Mouse (Mus musculus) spleen, adult 2 months (tissue): ENCODE results near the gene Cadm1. TPM values are rescaled to one million over a fixed set of nuclear protein-coding genes. Genes with fewer than 3 reads are reported as not detected.

Experiments
- DNase-seq, 2 experiments: peaks; one replicate each; pipeline versions ENCODE4 v3.0.0 to v3.0.0-alpha.2; 2012 to 2021; ENCODE audit warnings: low spot score in 2 of 2, low read depth in 1 of 2
- H3K27ac ChIP-seq: fragments of 200-500 bp; 2 replicates; pipeline ENCODE4 v1.5.1; 2012; ENCODE audit warnings: low read length, inconsistent platforms; ENCODE audit not compliant: insufficient read depth
- H3K27me3 ChIP-seq: fragments of 200-500 bp; 2 replicates; pipeline ENCODE4 v1.6.1; 2012; ENCODE audit warnings: mild to moderate bottlenecking, moderate library complexity, low read length, inconsistent platforms; ENCODE audit not compliant: control insufficient read depth, insufficient read depth
- H3K36me3 ChIP-seq: fragments of 200-500 bp; 2 replicates; pipeline ENCODE4 v1.6.1; 2012; ENCODE audit warnings: mild to moderate bottlenecking, low read length, inconsistent platforms; ENCODE audit not compliant: control insufficient read depth, insufficient read depth
- H3K4me1 ChIP-seq: fragments of 200-500 bp; 2 replicates; pipeline ENCODE4 v1.6.1; 2011; ENCODE audit warnings: inconsistent platforms; ENCODE audit not compliant: control insufficient read depth, insufficient read depth, insufficient read length
- H3K4me3 ChIP-seq: fragments of 200-500 bp; 2 replicates; pipeline ENCODE4 v1.5.1; 2011; ENCODE audit warnings: mild to moderate bottlenecking, inconsistent platforms; ENCODE audit not compliant: insufficient read depth, insufficient read length; ENCODE audit errors: extremely low read depth
- CTCF ChIP-seq: fragments of 200-500 bp; IDR thresholded peaks from 2 replicates; pipeline ENCODE4 v1.5.1; 2011; ENCODE audit warnings: mild to moderate bottlenecking, inconsistent platforms; ENCODE audit not compliant: insufficient read depth, insufficient read length, insufficient replicate concordance; ENCODE audit errors: extremely low read depth
- POLR2A ChIP-seq: fragments of 200-500 bp; IDR thresholded peaks from 2 replicates; pipeline ENCODE4 v1.6.1; 2011; ENCODE audit warnings: low read depth, low read length, inconsistent platforms
- WGBS: fragments of 180-500 bp; shearing (Covaris S2); methylation state at CpG from one replicate; pipeline ENCODE4 v1.1.7; 2018; 5-methylcytosine and 5-hydroxymethylcytosine counted together
- polyA plus RNA-seq: library from polyadenylated mRNA; depleted of rRNA; stranded (reverse); fragments of >200 nt; gene quantifications from 2 replicates; pipeline ENCODE4 v1.2.3, GENCODE M21; 2012

Cadm1 gene
- polyA plus RNA-seq, 1 experiment: 13.0 TPM

GRCm38 (mm10) chr9:47829846-47830245 lies 299.9 kb downstream of the Cadm1 start:
- Histone ChIP-seq H3K4me1 (no peaks in the 10 kb centered on the region), H3K4me3 (no peak overlapping the region), H3K36me3 (no peaks in the 10 kb centered on the region), H3K27me3 (no peaks in the 10 kb centered on the region), H3K27ac (no peak overlapping the region)
- 73% methylated on average over 4 of the region's 4 CpGs for WGBS
- TF ChIP-seq POLR2A (no peak), CTCF (no peak)
- no peak for DNase-seq

- 84% methylated on average over 4 of the region's 4 CpGs for WGBS
- Histone ChIP-seq H3K27ac (no peak overlapping the region), H3K4me3 (no peak overlapping the region), H3K36me3 (no peaks in the 10 kb centered on the region), H3K4me1 (no peaks in the 10 kb centered on the region), H3K27me3 (no peaks in the 10 kb centered on the region)
- DNase-seq: no peak
- TF ChIP-seq POLR2A: no peak
- TF ChIP-seq CTCF: no peak
Measured at GRCm38 (mm10) chr9:47831412-47831811, 301.4 kb downstream of the Cadm1 start.

GRCm38 (mm10) chr9:47838170-47838569 lies 308.2 kb downstream of the Cadm1 start:
- DNase-seq: no peak
- Histone ChIP-seq H3K27ac (no peak overlapping the region), H3K27me3 (no peaks in the 10 kb centered on the region), H3K4me3 (no peak overlapping the region), H3K4me1 (no peaks in the 10 kb centered on the region), H3K36me3 (no peaks in the 10 kb centered on the region)
- TF ChIP-seq CTCF (no peak), POLR2A (no peak)
- 31% methylated on average over 8 of the region's 8 CpGs for WGBS

- Histone ChIP-seq H3K27me3 (no peaks in the 10 kb centered on the region), H3K36me3 (no peaks in the 10 kb centered on the region), H3K4me3 (no peak overlapping the region), H3K27ac (no peak overlapping the region), H3K4me1 (no peaks in the 10 kb centered on the region)
- WGBS: 78% methylated on average over 15 of the region's 15 CpGs
- no peak for TF ChIP-seq POLR2A
- no peak for TF ChIP-seq CTCF
- no peak for DNase-seq
Measured at GRCm38 (mm10) chr9:47838890-47839691, 309.1 kb downstream of the Cadm1 start.

GRCm38 (mm10) chr9:47839692-47840025 lies 309.7 kb downstream of the Cadm1 start:
- H3K36me3 ChIP-seq: no peaks in the 10 kb centered on the region
- no peaks in the 10 kb centered on the region for H3K4me1 ChIP-seq
- H3K4me3 ChIP-seq: no peak overlapping the region
- TF ChIP-seq POLR2A (no peak), CTCF (no peak)
- no peak overlapping the region for H3K27ac ChIP-seq
- no peaks in the 10 kb centered on the region for H3K27me3 ChIP-seq
- DNase-seq: no peak
- WGBS: 85% methylated on average over 10 of the region's 10 CpGs

GRCm38 (mm10) chr9:47843328-47843727 lies 313.4 kb downstream of the Cadm1 start:
- TF ChIP-seq POLR2A: no peak
- TF ChIP-seq CTCF: no peak
- Histone ChIP-seq H3K4me3 (no peak overlapping the region), H3K27me3 (no peaks in the 10 kb centered on the region), H3K36me3 (no peaks in the 10 kb centered on the region), H3K4me1 (no peaks in the 10 kb centered on the region), H3K27ac (no peak overlapping the region)
- DNase-seq: no peak
- WGBS: 77% methylated on average over 6 of the region's 6 CpGs

- H3K27ac ChIP-seq: no peak overlapping the region
- no peaks in the 10 kb centered on the region for H3K4me1 ChIP-seq
- DNase-seq: no peak
- no peaks in the 10 kb centered on the region for H3K27me3 ChIP-seq
- WGBS: 87% methylated on average over 10 of the region's 10 CpGs
- no peak overlapping the region for H3K4me3 ChIP-seq
- TF ChIP-seq POLR2A: no peak
- TF ChIP-seq CTCF: no peak
- no peaks in the 10 kb centered on the region for H3K36me3 ChIP-seq
Measured at GRCm38 (mm10) chr9:47846275-47846674, 316.3 kb downstream of the Cadm1 start.
